Mouse (Mus musculus) liver, postnatal 0 days (tissue): ENCODE measurements around the gene Gatb. TPM values are rescaled to one million over a fixed set of nuclear protein-coding genes. Genes with fewer than 3 reads are reported as not detected.
"Not testable (repeated sequence)": the region's sequence is repeated elsewhere in the genome, so short reads cannot be mapped to it uniquely, and the experiment has no call there.

Experiments
- ATAC-seq: fragments of 200-750 bp; cut with Nextera tagmentation; 2 replicates; pipeline ENCODE4 v1.8.0; 2017; ENCODE audit warnings: mild to moderate bottlenecking, moderate library complexity
- DNase-seq: peaks from one replicate; pipeline ENCODE4 v3.0.0-alpha.2; 2016
- H3K27ac ChIP-seq: fragments of 300-500 bp; sonication (generic); 2 replicates; pipeline ENCODE4 v1.5.1; 2014; ENCODE audit warnings: antibody characterized with exemption, moderate library complexity, mild to moderate bottlenecking, low read depth
- H3K27me3 ChIP-seq: fragments of 300-500 bp; sonication (generic); 2 replicates; pipeline ENCODE4 v1.6.1; 2014; ENCODE audit warnings: low read length, control low read depth, mixed read lengths; ENCODE audit not compliant: insufficient read depth
- H3K36me3 ChIP-seq: fragments of 300-500 bp; sonication (generic); replicated peaks from 2 replicates; pipeline ENCODE4 v1.6.1; 2014; ENCODE audit warnings: mild to moderate bottlenecking, control low read depth, low read length, moderate library complexity, mixed read lengths; ENCODE audit not compliant: insufficient read depth
- H3K4me1 ChIP-seq: fragments of 300-500 bp; sonication (generic); 2 replicates; pipeline ENCODE4 v1.6.1; 2014; ENCODE audit warnings: antibody characterized with exemption, mild to moderate bottlenecking, control low read depth; ENCODE audit not compliant: insufficient read depth
- H3K4me2 ChIP-seq: fragments of 300-500 bp; sonication (generic); 2 replicates; pipeline ENCODE4 v1.6.1; 2014; ENCODE audit warnings: low read depth, mild to moderate bottlenecking, low read length, moderate library complexity, mixed read lengths
- H3K4me3 ChIP-seq: fragments of 300-500 bp; sonication (generic); 2 replicates; pipeline ENCODE4 v1.5.1; 2014; ENCODE audit warnings: low read depth, low read length
- H3K9ac ChIP-seq: fragments of 300-500 bp; sonication (generic); replicated peaks from 2 replicates; pipeline ENCODE4 v1.6.1; 2014; ENCODE audit warnings: mild to moderate bottlenecking, moderate library complexity
- H3K9me3 ChIP-seq: fragments of 300-500 bp; sonication (generic); 2 replicates; pipeline ENCODE4 v1.6.1; 2016; ENCODE audit warnings: mild to moderate bottlenecking, control low read depth, low read length, mixed read lengths
- CTCF ChIP-seq: sonication (generic); IDR thresholded peaks from 2 replicates; pipeline ENCODE4 v1.5.1; 2016; ENCODE audit warnings: antibody characterized with exemption, low read depth
- EP300 ChIP-seq: IDR thresholded peaks from 2 replicates; pipeline ENCODE4 v1.6.1; 2016; ENCODE audit warnings: antibody characterized with exemption, low read depth, mild to moderate bottlenecking
- WGBS: fragments of 180-500 bp; shearing (Covaris S2); extraction: QIAGEN DNeasy Blood & Tissue Kit; methylation state at CpG from one replicate; pipeline ENCODE4 v1.1.7; 2014; ENCODE audit not compliant: insufficient replicate concordance; 5-methylcytosine and 5-hydroxymethylcytosine counted together
- polyA plus RNA-seq: library from polyadenylated mRNA; unstranded; fragments of >200 nt; fragmentation: Nextera tagmentation; extraction: Ambion mirVana; gene quantifications from 2 replicates; pipeline ENCODE4 v1.2.1, GENCODE M21; 2015

Gatb gene
- polyA plus RNA-seq, 1 experiment from 2014 or later, result 14.6 TPM

DNA sequence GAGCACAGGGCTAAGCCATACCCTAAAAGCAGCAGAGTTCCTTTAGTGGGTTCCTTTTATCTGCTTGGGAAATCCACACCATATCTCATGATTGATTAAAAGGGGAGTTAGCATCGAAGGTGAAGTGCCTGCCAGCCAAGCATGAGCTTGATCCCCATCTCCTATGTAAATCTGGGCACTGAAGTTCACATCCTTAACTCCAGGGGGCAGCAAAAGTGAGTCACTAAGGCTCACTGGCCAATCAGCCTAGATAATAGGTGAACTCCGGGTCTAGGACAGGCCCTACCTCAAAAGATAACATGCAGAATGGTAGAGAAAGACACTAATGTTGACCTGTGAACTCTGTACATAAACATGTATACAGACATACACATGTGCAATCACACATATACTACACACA lies 30.3 kb upstream of the Gatb start:
- Histone ChIP-seq H3K9ac (no peak overlapping the region), H3K36me3 (no peaks in the 10 kb centered on the region), H3K4me3 (no peak overlapping the region), H3K27ac (no peak overlapping the region), H3K4me2 (no peak overlapping the region), H3K9me3 (no peaks in the 10 kb centered on the region), H3K4me1 (no peaks in the 10 kb centered on the region), H3K27me3 (no peaks in the 10 kb centered on the region)
- TF ChIP-seq CTCF (peak; percentile 59), EP300 (no peak)
- ATAC-seq, result no peak
- no peak for DNase-seq
- 46% methylated on average over 2 of the region's 2 CpGs for WGBS

DNA sequence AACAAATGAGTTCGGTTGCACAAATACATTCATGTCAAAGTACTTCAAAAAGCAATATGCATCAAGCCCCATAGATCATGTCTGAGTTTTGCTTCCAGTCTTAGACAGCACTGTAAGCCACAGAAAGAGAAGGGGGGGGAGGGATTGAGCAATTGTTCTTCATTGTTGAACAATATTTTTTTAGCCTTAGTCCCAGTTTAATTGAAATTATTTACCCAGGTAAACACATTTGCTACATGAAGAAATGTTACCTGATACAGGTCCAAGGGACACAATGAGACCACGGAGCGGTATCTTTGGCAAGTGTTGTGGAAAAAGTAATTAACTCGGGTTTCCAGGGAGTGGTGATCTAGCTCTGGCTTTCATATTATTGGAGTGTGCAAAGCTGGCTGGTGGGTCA lies 23.6 kb upstream of the Gatb start:
- H3K4me3 ChIP-seq, result no peak overlapping the region
- 67% methylated on average over 4 of the region's 4 CpGs for whole genome bisulfite sequencing
- H3K27ac ChIP-seq, result peak overlapping the region; percentile 48; the same call in 1 of the 2 replicates
- no peaks in the 10 kb centered on the region for H3K27me3 ChIP-seq
- no peak for TF ChIP-seq CTCF
- no peak for TF ChIP-seq EP300
- no peaks in the 10 kb centered on the region for H3K4me1 ChIP-seq
- no peaks in the 10 kb centered on the region for H3K9me3 ChIP-seq
- no peak overlapping the region for H3K9ac ChIP-seq
- no peak overlapping the region for H3K4me2 ChIP-seq
- ATAC-seq (peak; percentile 72), DNase-seq (no peak)
- no peaks in the 10 kb centered on the region for H3K36me3 ChIP-seq

- no peak overlapping the region for H3K27ac ChIP-seq
- no peaks in the 10 kb centered on the region for H3K4me1 ChIP-seq
- H3K4me2 ChIP-seq, result no peak overlapping the region
- H3K27me3 ChIP-seq, result no peaks in the 10 kb centered on the region
- no peaks in the 10 kb centered on the region for H3K36me3 ChIP-seq
- TF ChIP-seq EP300 (no peak), CTCF (no peak)
- H3K9me3 ChIP-seq, result no peaks in the 10 kb centered on the region
- 72% methylated on average over 2 of the region's 2 CpGs for WGBS
- no peak for DNase-seq
- H3K4me3 ChIP-seq, result no peak overlapping the region
- H3K9ac ChIP-seq, result no peak overlapping the region
- ATAC-seq, result no peak
Observed at GRCm38 (mm10) chr3:85551352-85551751, 22.6 kb upstream of the Gatb start.

DNA sequence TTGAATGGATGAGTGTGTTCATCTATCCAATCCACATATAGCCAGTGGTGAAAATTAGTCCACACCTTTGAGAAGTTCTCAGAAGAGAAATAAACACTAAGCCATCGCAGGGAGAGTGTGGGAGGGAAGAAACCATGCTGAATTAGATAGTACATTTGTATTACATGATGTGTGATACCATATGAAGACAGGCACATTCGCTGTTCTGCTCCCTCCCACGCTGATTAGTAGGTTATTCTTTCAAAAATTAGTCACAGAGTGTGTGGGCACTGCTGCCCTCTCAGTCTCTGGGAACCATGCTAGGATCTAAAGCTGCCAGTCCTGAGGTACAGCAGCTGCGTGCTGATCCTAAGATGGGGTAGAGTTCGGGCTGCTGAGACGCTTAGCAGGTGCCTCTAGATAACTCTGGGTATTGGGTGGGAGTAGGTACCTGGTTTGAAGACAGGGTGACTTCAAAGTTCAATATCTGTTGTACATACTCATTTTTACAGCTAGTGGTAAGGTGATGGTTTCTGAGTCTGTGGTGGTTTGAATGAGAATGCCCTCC lies 20.1 kb upstream of the Gatb start:
- ATAC-seq, result no peak
- no peak overlapping the region for H3K4me2 ChIP-seq
- no peak for DNase-seq
- no peak overlapping the region for H3K9ac ChIP-seq
- H3K4me3 ChIP-seq, result no peak overlapping the region
- TF ChIP-seq CTCF (no peak), EP300 (no peak)
- H3K4me1 ChIP-seq, result no peaks in the 10 kb centered on the region
- H3K9me3 ChIP-seq, result no peaks in the 10 kb centered on the region
- no peak overlapping the region for H3K27ac ChIP-seq
- no peaks in the 10 kb centered on the region for H3K36me3 ChIP-seq
- H3K27me3 ChIP-seq, result no peaks in the 10 kb centered on the region
- 70% methylated on average over 6 of the region's 6 CpGs for WGBS

- no peak for ATAC-seq
- no peak overlapping the region for H3K27ac ChIP-seq
- no peaks in the 10 kb centered on the region for H3K36me3 ChIP-seq
- no peak overlapping the region for H3K4me3 ChIP-seq
- DNase-seq, result no peak
- 58% methylated on average over 2 of the region's 2 CpGs for WGBS
- H3K4me2 ChIP-seq, result no peak overlapping the region
- H3K9ac ChIP-seq, result no peak overlapping the region
- no peaks in the 10 kb centered on the region for H3K9me3 ChIP-seq
- no peaks in the 10 kb centered on the region for H3K27me3 ChIP-seq
- no peaks in the 10 kb centered on the region for H3K4me1 ChIP-seq
- no peak for TF ChIP-seq EP300
- no peak for TF ChIP-seq CTCF
Observed at GRCm38 (mm10) chr3:85564603-85565002, 9.3 kb upstream of the Gatb start.

DNA sequence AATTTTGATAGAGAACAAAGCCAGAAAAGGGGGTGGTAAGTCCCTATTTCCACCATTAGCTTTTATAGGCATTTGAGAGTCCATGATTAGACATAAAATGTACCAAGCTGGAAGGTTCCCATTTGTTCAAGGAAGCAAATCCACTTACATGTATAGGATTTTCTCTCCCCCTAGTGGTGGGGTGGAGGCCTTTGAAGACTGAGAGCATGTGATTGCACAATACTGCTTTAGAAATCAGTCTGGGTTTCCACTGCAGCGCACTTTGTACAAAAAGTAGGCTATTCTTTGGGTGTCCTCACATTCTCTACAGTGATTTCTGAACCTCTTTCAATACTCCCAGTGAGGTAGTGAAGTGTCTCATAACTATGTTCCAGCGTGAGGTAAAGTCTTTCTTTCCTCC lies 2.6 kb upstream of the Gatb start:
- Histone ChIP-seq H3K9ac (no peak overlapping the region), H3K4me2 (no peak overlapping the region), H3K27me3 (no peaks in the 10 kb centered on the region), H3K36me3 (no peaks in the 10 kb centered on the region), H3K9me3 (no peaks in the 10 kb centered on the region), H3K27ac (no peak overlapping the region), H3K4me3 (no peak overlapping the region), H3K4me1 (peaks cover 4% of the 10 kb centered on the region)
- WGBS, result 48% methylated on average over 2 of the region's 2 CpGs
- TF ChIP-seq CTCF (peak; percentile 81), EP300 (no peak)
- ATAC-seq (no peak), DNase-seq (peak; percentile 39)

DNA sequence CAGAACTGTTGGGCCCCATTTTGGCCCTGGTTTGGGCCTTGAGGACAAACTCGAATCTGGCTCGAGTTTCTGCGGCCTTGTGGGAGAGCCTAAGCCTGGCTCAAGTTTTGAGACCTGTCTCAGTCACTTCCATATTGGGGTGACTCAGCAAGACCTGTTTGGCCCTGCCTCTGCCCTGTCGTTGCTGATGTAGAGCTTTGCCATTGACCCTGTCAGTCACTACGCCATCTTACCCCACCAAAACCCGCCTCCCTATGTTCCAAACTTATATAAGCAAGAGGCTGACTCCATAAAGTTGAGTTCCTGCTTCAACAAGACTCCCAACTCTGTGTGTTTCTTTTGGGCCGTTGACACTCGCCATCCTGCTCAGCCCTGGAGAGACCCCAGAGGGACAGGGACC lies 1.4 kb upstream of the Gatb start:
- H3K9me3 ChIP-seq, DNase-seq, H3K9ac ChIP-seq, H3K4me2 ChIP-seq, H3K27me3 ChIP-seq, H3K27ac ChIP-seq, H3K4me3 ChIP-seq, H3K36me3 ChIP-seq, H3K4me1 ChIP-seq, ATAC-seq: not testable (repeated sequence)
- WGBS, result 89% methylated on average over 8 of the region's 8 CpGs
